Mouse (Mus musculus) limb, embryonic 13.5 days (tissue): Measurements from ENCODE around the gene Lrcol1. TPM values are rescaled to one million over a fixed set of nuclear protein-coding genes. Genes with fewer than 3 reads are reported as not detected.

Source experiments
- ATAC-seq: fragments of 200-750 bp; cut with Nextera tagmentation; 2 replicates; pipeline ENCODE4 v1.8.0; 2017; ENCODE audit warnings: low read depth, moderate number of reproducible peaks, moderate TSS enrichment; ENCODE audit not compliant: low FRiP score
- H3K27ac ChIP-seq: fragments of 300-500 bp; sonication (generic); 2 replicates; pipeline ENCODE4 v1.5.1; 2015; ENCODE audit warnings: inconsistent platforms, mild to moderate bottlenecking, moderate library complexity
- H3K27me3 ChIP-seq: fragments of 300-500 bp; sonication (generic); 2 replicates; pipeline ENCODE4 v1.6.1; 2015; ENCODE audit warnings: mild to moderate bottlenecking, inconsistent platforms
- H3K36me3 ChIP-seq: fragments of 300-500 bp; sonication (generic); 2 replicates; pipeline ENCODE4 v1.6.1; 2015; ENCODE audit warnings: inconsistent platforms, mild to moderate bottlenecking, moderate library complexity
- H3K4me1 ChIP-seq: fragments of 300-500 bp; sonication (generic); 2 replicates; pipeline ENCODE4 v1.6.1; 2015; ENCODE audit warnings: inconsistent platforms
- H3K4me2 ChIP-seq: fragments of 300-500 bp; sonication (generic); replicated peaks from 2 replicates; pipeline ENCODE4 v1.6.1; 2015; ENCODE audit warnings: inconsistent platforms, mild to moderate bottlenecking, moderate library complexity
- H3K4me3 ChIP-seq: fragments of 300-500 bp; sonication (generic); 2 replicates; pipeline ENCODE4 v1.5.1; 2015; ENCODE audit warnings: moderate library complexity, mild to moderate bottlenecking, inconsistent platforms
- H3K9ac ChIP-seq: fragments of 300-500 bp; sonication (generic); 2 replicates; pipeline ENCODE4 v1.6.1; 2015; ENCODE audit warnings: mild to moderate bottlenecking, inconsistent platforms
- H3K9me3 ChIP-seq: fragments of 300-500 bp; sonication (generic); 2 replicates; pipeline ENCODE4 v1.6.1; 2016; ENCODE audit warnings: inconsistent platforms
- WGBS: fragments of 180-500 bp; shearing (Covaris S2); methylation state at CpG from one replicate; pipeline ENCODE4 v1.1.7; 2015; 5-methylcytosine and 5-hydroxymethylcytosine counted together
- polyA plus RNA-seq: library from polyadenylated mRNA; unstranded; fragments of >200 nt; fragmentation: Nextera tagmentation; extraction: Ambion mirVana; gene quantifications from 2 replicates; pipeline ENCODE4 v1.2.1, GENCODE M21; 2015

Lrcol1 gene
- polyA plus RNA-seq, 1 experiment from 2014 or later, result not detected

GRCm38 (mm10) chr5:110387332-110387731 is 42.8 kb downstream of the Lrcol1 start:
- 12% methylated on average over 8 of the region's 8 CpGs for WGBS
- Histone ChIP-seq H3K36me3 (peaks cover 2% of the 10 kb centered on the region; the same call in 1 of the 2 replicates), H3K4me3 (peak overlapping the region; percentile 82), H3K9me3 (no peaks in the 10 kb centered on the region), H3K27ac (0 out of 2 replicates have a peak overlapping the region, but pooled peaks have one; percentile 61), H3K4me2 (peak overlapping the region; percentile 74), H3K4me1 (peaks cover 33% of the 10 kb centered on the region), H3K27me3 (no peaks in the 10 kb centered on the region), H3K9ac (peak overlapping the region; percentile 83)
- 0 out of 2 replicates have a peak, but pooled peaks have one; percentile 10 for ATAC-seq

GRCm38 (mm10) chr5:110390631-110391030 is 46.1 kb downstream of the Lrcol1 start:
- no peaks in the 10 kb centered on the region for H3K27me3 ChIP-seq
- WGBS, result 85% methylated on average over 4 of the region's 4 CpGs
- H3K9me3 ChIP-seq, result no peaks in the 10 kb centered on the region
- H3K4me2 ChIP-seq, result no peak overlapping the region
- peaks cover 29% of the 10 kb centered on the region for H3K4me1 ChIP-seq
- no peak overlapping the region for H3K4me3 ChIP-seq
- H3K9ac ChIP-seq, result no peak overlapping the region
- no peak overlapping the region for H3K27ac ChIP-seq
- no peaks in the 10 kb centered on the region for H3K36me3 ChIP-seq
- no peak for ATAC-seq

- H3K4me2 ChIP-seq, result no peak overlapping the region
- WGBS, result 33% methylated on average over 5 of the region's 5 CpGs
- H3K4me3 ChIP-seq, result no peak overlapping the region
- ATAC-seq, result peak; percentile 48; the same call in 1 of the 2 replicates
- no peaks in the 10 kb centered on the region for H3K9me3 ChIP-seq
- 0 out of 2 replicates have a peak overlapping the region, but pooled peaks have one; percentile 10 for H3K27ac ChIP-seq
- no peaks in the 10 kb centered on the region for H3K27me3 ChIP-seq
- H3K4me1 ChIP-seq, result peaks cover 14% of the 10 kb centered on the region
- H3K36me3 ChIP-seq, result no peaks in the 10 kb centered on the region
- no peak overlapping the region for H3K9ac ChIP-seq
Observed at GRCm38 (mm10) chr5:110392727-110393126, 48.2 kb downstream of the Lrcol1 start.

- 82% methylated on average over 5 of the region's 5 CpGs for WGBS
- H3K36me3 ChIP-seq, result no peaks in the 10 kb centered on the region
- no peaks in the 10 kb centered on the region for H3K27me3 ChIP-seq
- no peak overlapping the region for H3K4me3 ChIP-seq
- H3K9me3 ChIP-seq, result no peaks in the 10 kb centered on the region
- ATAC-seq, result no peak
- no peak overlapping the region for H3K9ac ChIP-seq
- H3K27ac ChIP-seq, result no peak overlapping the region
- peaks cover 13% of the 10 kb centered on the region for H3K4me1 ChIP-seq
- H3K4me2 ChIP-seq, result no peak overlapping the region
Observed at GRCm38 (mm10) chr5:110395006-110395661, 50.6 kb downstream of the Lrcol1 start.

GRCm38 (mm10) chr5:110401101-110401500 is 56.6 kb downstream of the Lrcol1 start:
- WGBS, result 91% methylated on average over 8 of the region's 8 CpGs

GRCm38 (mm10) chr5:110402557-110402956 is 58.0 kb downstream of the Lrcol1 start:
- H3K9me3 ChIP-seq, result no peaks in the 10 kb centered on the region
- 93% methylated on average over 2 of the region's 2 CpGs for WGBS
- H3K4me2 ChIP-seq, result no peak overlapping the region
- H3K9ac ChIP-seq, result no peak overlapping the region
- no peak overlapping the region for H3K27ac ChIP-seq
- H3K36me3 ChIP-seq, result no peaks in the 10 kb centered on the region
- H3K4me1 ChIP-seq, result no peaks in the 10 kb centered on the region; the same call in 1 of the 2 replicates
- no peak overlapping the region for H3K4me3 ChIP-seq
- no peaks in the 10 kb centered on the region for H3K27me3 ChIP-seq
- ATAC-seq, result no peak

More at GRCm38 (mm10) chr5:110401101-110401500, 56.6 kb downstream of the Lrcol1 start:
- no peaks in the 10 kb centered on the region for H3K36me3 ChIP-seq
- no peak overlapping the region for H3K4me2 ChIP-seq
- no peaks in the 10 kb centered on the region for H3K27me3 ChIP-seq
- H3K4me1 ChIP-seq, result no peaks in the 10 kb centered on the region; the same call in 1 of the 2 replicates
- no peaks in the 10 kb centered on the region for H3K9me3 ChIP-seq
- no peak for ATAC-seq
- H3K4me3 ChIP-seq, result no peak overlapping the region
- no peak overlapping the region for H3K27ac ChIP-seq
- H3K9ac ChIP-seq, result no peak overlapping the region

- Histone ChIP-seq H3K36me3 (no peaks in the 10 kb centered on the region; the same call in 1 of the 2 replicates), H3K4me3 (no peak overlapping the region), H3K9me3 (no peaks in the 10 kb centered on the region), H3K27ac (no peak overlapping the region), H3K4me2 (no peak overlapping the region), H3K27me3 (no peaks in the 10 kb centered on the region), H3K9ac (no peak overlapping the region), H3K4me1 (no peaks in the 10 kb centered on the region; the same call in 1 of the 2 replicates)
- 63% methylated on average over 3 of the region's 3 CpGs for WGBS
- no peak for ATAC-seq
Observed at GRCm38 (mm10) chr5:110403931-110404330, 59.4 kb downstream of the Lrcol1 start.

Other genes starting within 250 kb of the Lrcol1 start
- 1.6 and 1.9 TPM in 2 replicates for gene Plcxd1, start 244.8 kb upstream of the Lrcol1 start, polyA plus RNA-seq
- gene Gtpbp6, start 236.5 kb upstream of the Lrcol1 start, polyA plus RNA-seq, result 33.6 and 33.7 TPM in 2 replicates
- gene Zfp605, start 234.6 kb upstream of the Lrcol1 start, polyA plus RNA-seq, result 5.3 and 5.7 TPM in 2 replicates
- 30.1 and 32.3 TPM in 2 replicates for gene Chfr, start 208.9 kb upstream of the Lrcol1 start, polyA plus RNA-seq
- gene Golga3, start 168.0 kb upstream of the Lrcol1 start, polyA plus RNA-seq, result 24.6 and 29.3 TPM in 2 replicates
- 28.7 and 34.1 TPM in 2 replicates for gene Ankle2, start 113.7 kb upstream of the Lrcol1 start, polyA plus RNA-seq
- 79.0 and 79.1 TPM in 2 replicates for gene Pgam5, start 74.8 kb upstream of the Lrcol1 start, polyA plus RNA-seq
- 8.0 and 9.7 TPM in 2 replicates for gene Pxmp2, start 58.5 kb upstream of the Lrcol1 start, polyA plus RNA-seq
- 31.5 and 32.8 TPM in 2 replicates for gene Pole, start 58.4 kb upstream of the Lrcol1 start, polyA plus RNA-seq
- 0.92 TPM in 2 replicates for gene P2rx2, start 1.5 kb upstream of the Lrcol1 start, polyA plus RNA-seq
- 16.0 and 17.3 TPM in 2 replicates for gene Fbrsl1, start 103.8 kb downstream of the Lrcol1 start, polyA plus RNA-seq
- 0.26 and 0.55 TPM in 2 replicates for gene Galnt9, start 199.6 kb downstream of the Lrcol1 start, polyA plus RNA-seq